Mouse (Mus musculus) cerebellum, adult 2 months (tissue): Measurements from ENCODE around the gene Ube3c.
"Not testable (repeated sequence)": the region's sequence is repeated elsewhere in the genome, so short reads cannot be mapped to it uniquely, and the experiment has no call there.

Experiments used
- CTCF ChIP-seq: fragments of 200-500 bp; IDR thresholded peaks from 2 replicates; pipeline ENCODE4 v1.5.1; 2011; ENCODE audit warnings: low read depth, mild to moderate bottlenecking, control low read depth, low read length, moderate library complexity, borderline replicate concordance; ENCODE audit not compliant: insufficient read depth
- POLR2A ChIP-seq: fragments of 200-500 bp; IDR thresholded peaks from 2 replicates; pipeline ENCODE4 v1.6.1; 2011; ENCODE audit warnings: low read length, control low read depth, borderline replicate concordance; ENCODE audit not compliant: insufficient read depth

GRCm38 (mm10) chr5:29661246-29661645, 92.2 kb downstream of the Ube3c start:
- TF ChIP-seq POLR2A, CTCF: not testable (repeated sequence)
